Mouse (Mus musculus): ENCODE results near the gene Gapdhs. TPM values are rescaled to one million over a fixed set of nuclear protein-coding genes. Genes with fewer than 3 reads are reported as not detected.

The Gapdhs gene
- total RNA-seq (2023) = not detected

GRCm38 (mm10) chr7:30743617-30744016 is at the start of gene Gapdhs:
TSS of gene Gapdhs (minus strand) at chr7:30743681.

GRCm38 (mm10) chr7:30787377-30788022 is 44.0 kb upstream of the Gapdhs start, which contains the start of gene Krtdap:
TSS of gene Krtdap (plus strand) at chr7:30787896.

GRCm38 (mm10) chr7:30763456-30763855 is 20.0 kb upstream of the Gapdhs start, which contains the start of gene Dmkn:
TSS of gene Dmkn (plus strand) at chr7:30763756.

GRCm38 (mm10) chr7:30751086-30751669 is 7.7 kb upstream of the Gapdhs start, which contains the start of gene Sbsn:
TSS of gene Sbsn (plus strand) at chr7:30751471.

GRCm38 (mm10) chr7:30729396-30730063 is 14.0 kb downstream of the Gapdhs start, which contains the start of gene Tmem147:
TSS of gene Tmem147 (minus strand) at chr7:30729540.

GRCm38 (mm10) chr7:30711942-30712341 is 31.5 kb downstream of the Gapdhs start, which contains the start of gene Atp4a:
TSS of gene Atp4a (plus strand) at chr7:30712209.

GRCm38 (mm10) chr7:30698589-30698988 is 44.9 kb downstream of the Gapdhs start, which contains the start of gene 2200002J24Rik:
TSS of gene 2200002J24Rik (plus strand) at chr7:30698926.

Other genes with a start within 250 kb of the Gapdhs start
- gene Arhgap33, start 208.6 kb downstream of the Gapdhs start, total RNA-seq (2023) = 10 to 100 TPM; 17.6 to 19.1 TPM
- gene Hspb6, start 191.5 kb downstream of the Gapdhs start, total RNA-seq (2023) = 1 to 10 TPM; 5.0 to 5.5 TPM
- gene Proser3, start 191.4 kb downstream of the Gapdhs start, total RNA-seq (2023) = 1 to 10 TPM; 4.4 to 5.1 TPM
- gene Lin37, start 183.8 kb downstream of the Gapdhs start, total RNA-seq (2023) = 10 to 100 TPM; 24.1 to 36.0 TPM
- 10 to 100 TPM; 36.6 to 41.9 TPM for gene U2af1l4, start 180.4 kb downstream of the Gapdhs start, total RNA-seq (2023)
- 1 to 10 TPM; 4.6 to 5.6 TPM for gene Gm49396, start 180.3 kb downstream of the Gapdhs start, total RNA-seq (2023)
- gene Psenen, start 180.1 kb downstream of the Gapdhs start, total RNA-seq (2023) = 100 to 1,000 TPM; 117 to 126 TPM
- gene Igflr1, start 178.3 kb downstream of the Gapdhs start, total RNA-seq (2023) = 1 to 10 TPM; 2.3 to 4.4 TPM
- gene Kmt2b, start 155.0 kb downstream of the Gapdhs start, total RNA-seq (2023) = 10 to 100 TPM; 51.8 to 52.4 TPM
- gene Zbtb32, start 144.8 kb downstream of the Gapdhs start, total RNA-seq (2023) = under 1 TPM in 1 of 2 experiments, not detected in 1; 0.44 TPM
- gene Upk1a, start 130.8 kb downstream of the Gapdhs start, total RNA-seq (2023) = under 1 TPM in 1 of 2 experiments, not detected in 1; 0.29 TPM
- gene Cox6b1, start 117.5 kb downstream of the Gapdhs start, total RNA-seq (2023) = 100 to 1,000 TPM; 236 to 278 TPM
- not detected for gene Etv2, start 107.8 kb downstream of the Gapdhs start, total RNA-seq (2023)
- 10 to 100 TPM; 73.6 to 73.7 TPM for gene Rbm42, start 93.4 kb downstream of the Gapdhs start, total RNA-seq (2023)
- gene Haus5, start 78.7 kb downstream of the Gapdhs start, total RNA-seq (2023) = 10 to 100 TPM; 19.2 to 25.8 TPM
- not detected for gene Pmis2, start 72.1 kb downstream of the Gapdhs start, total RNA-seq (2023)
- not detected for gene 2200002J24Rik, start 44.8 kb downstream of the Gapdhs start, total RNA-seq (2023)
- gene Atp4a, start 31.5 kb downstream of the Gapdhs start, total RNA-seq (2023) = under 1 TPM in 1 of 2 experiments, not detected in 1; 0.99 TPM
- 10 to 100 TPM; 35.2 to 35.7 TPM for gene Tmem147, start 14.1 kb downstream of the Gapdhs start, total RNA-seq (2023)
- 1 to 10 TPM; 1.3 to 2.7 TPM for gene Sbsn, start 7.8 kb upstream of the Gapdhs start, total RNA-seq (2023)
- gene Dmkn, start 20.1 kb upstream of the Gapdhs start, total RNA-seq (2023) = 1 to 10 TPM; 2.8 to 4.5 TPM
- gene Krtdap, start 44.2 kb upstream of the Gapdhs start, total RNA-seq (2023) = not detected
- 10 to 100 TPM; 41.2 to 51.1 TPM for gene Ffar2, start 80.1 kb upstream of the Gapdhs start, total RNA-seq (2023)
- gene Ffar3, start 112.5 kb upstream of the Gapdhs start, total RNA-seq (2023) = not detected
- not detected for gene Ffar1, start 117.9 kb upstream of the Gapdhs start, total RNA-seq (2023)
- 1 to 10 TPM; 2.2 to 3.4 TPM for gene Cd22, start 136.7 kb upstream of the Gapdhs start, total RNA-seq (2023)
- 1 to 10 TPM; 1.3 to 1.6 TPM for gene Mag, start 171.2 kb upstream of the Gapdhs start, total RNA-seq (2023)
- not detected for gene Hamp2, start 181.0 kb upstream of the Gapdhs start, total RNA-seq (2023)
- gene Hamp, start 200.4 kb upstream of the Gapdhs start, total RNA-seq (2023) = not detected
- 100 to 1,000 TPM; 119 to 124 TPM for gene Usf2, start 213.1 kb upstream of the Gapdhs start, total RNA-seq (2023)
- 1 to 10 TPM; 2.5 to 3.2 TPM for gene Lsr, start 229.8 kb upstream of the Gapdhs start, total RNA-seq (2023)
- gene Fam187b, start 230.1 kb upstream of the Gapdhs start, total RNA-seq (2023) = under 1 TPM; 0.46 to 0.72 TPM

Measured in neutrophil, adult 83 days (primary cell).